Mouse (Mus musculus) midbrain, embryonic 13.5 days (tissue): Measurements from ENCODE around the gene Coro6. TPM values are rescaled to one million over a fixed set of nuclear protein-coding genes. Genes with fewer than 3 reads are reported as not detected.

Experiments used
- ATAC-seq: fragments of 200-750 bp; cut with Nextera tagmentation; 2 replicates; pipeline ENCODE4 v1.8.0; 2017; ENCODE audit warnings: mild to moderate bottlenecking, moderate TSS enrichment, moderate library complexity
- H3K27ac ChIP-seq: fragments of 300-500 bp; sonication (generic); 2 replicates; pipeline ENCODE4 v1.5.1; 2015; ENCODE audit warnings: inconsistent platforms, mild to moderate bottlenecking, moderate library complexity
- H3K27me3 ChIP-seq: fragments of 300-500 bp; sonication (generic); 2 replicates; pipeline ENCODE4 v1.6.1; 2015; ENCODE audit warnings: mild to moderate bottlenecking, inconsistent platforms
- H3K36me3 ChIP-seq: fragments of 300-500 bp; sonication (generic); 2 replicates; pipeline ENCODE4 v1.6.1; 2015; ENCODE audit warnings: mild to moderate bottlenecking, inconsistent platforms
- H3K4me1 ChIP-seq: fragments of 300-500 bp; sonication (generic); replicated peaks from 2 replicates; pipeline ENCODE4 v1.6.1; 2015; ENCODE audit warnings: inconsistent platforms
- H3K4me2 ChIP-seq: fragments of 300-500 bp; sonication (generic); replicated peaks from 2 replicates; pipeline ENCODE4 v1.6.1; 2015; ENCODE audit warnings: moderate library complexity, mild to moderate bottlenecking, inconsistent platforms
- H3K4me3 ChIP-seq: fragments of 300-500 bp; sonication (generic); replicated peaks from 2 replicates; pipeline ENCODE4 v1.5.1; 2015; ENCODE audit warnings: mild to moderate bottlenecking, inconsistent platforms
- H3K9ac ChIP-seq: fragments of 300-500 bp; sonication (generic); replicated peaks from 2 replicates; pipeline ENCODE4 v1.6.1; 2015; ENCODE audit warnings: mild to moderate bottlenecking, inconsistent platforms
- H3K9me3 ChIP-seq: fragments of 300-500 bp; sonication (generic); 2 replicates; pipeline ENCODE4 v1.6.1; 2016; ENCODE audit warnings: mild to moderate bottlenecking, inconsistent platforms
- WGBS: fragments of 180-500 bp; shearing (Covaris S2); methylation state at CpG from one replicate; pipeline ENCODE4 v1.1.7; 2015; 5-methylcytosine and 5-hydroxymethylcytosine counted together
- polyA plus RNA-seq: library from polyadenylated mRNA; unstranded; fragments of >200 nt; fragmentation: Nextera tagmentation; extraction: Ambion mirVana; gene quantifications from 2 replicates; pipeline ENCODE4 v1.2.1, GENCODE M21; 2015

Coro6 gene
- polyA plus RNA-seq, 1 experiment from 2014 or later, result not detected

DNA sequence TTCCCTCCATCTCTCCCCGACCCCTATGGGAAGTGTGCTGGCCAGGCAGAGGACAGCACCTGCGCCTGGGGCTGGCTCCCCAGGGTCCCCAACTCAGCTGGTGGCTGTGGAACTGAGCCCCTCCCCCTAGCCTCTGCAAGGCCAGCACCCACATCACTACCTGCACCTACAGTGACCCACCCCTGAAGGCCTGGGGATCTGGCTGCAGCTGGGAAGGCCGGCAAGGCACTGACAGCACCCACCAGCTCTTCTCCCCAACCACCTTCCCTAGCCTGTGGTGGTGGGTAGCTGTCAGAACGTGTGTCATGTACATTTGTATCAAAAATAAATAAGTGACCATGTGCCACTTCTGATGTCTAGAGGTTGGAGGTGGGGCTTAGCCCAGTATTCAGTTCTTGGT is 45.2 kb downstream of the Coro6 start:
- peak; percentile 10; the same call in 1 of the 2 replicates for ATAC-seq
- Histone ChIP-seq H3K4me2 (0 out of 2 replicates have a peak overlapping the region, but pooled peaks have one; percentile 61), H3K4me1 (peaks cover 10% of the 10 kb centered on the region), H3K36me3 (peaks cover 55% of the 10 kb centered on the region), H3K9me3 (no peaks in the 10 kb centered on the region), H3K27me3 (no peaks in the 10 kb centered on the region), H3K4me3 (no peak overlapping the region), H3K9ac (no peak overlapping the region), H3K27ac (no peak overlapping the region)
- 73% methylated on average over 4 of the region's 4 CpGs for WGBS

DNA sequence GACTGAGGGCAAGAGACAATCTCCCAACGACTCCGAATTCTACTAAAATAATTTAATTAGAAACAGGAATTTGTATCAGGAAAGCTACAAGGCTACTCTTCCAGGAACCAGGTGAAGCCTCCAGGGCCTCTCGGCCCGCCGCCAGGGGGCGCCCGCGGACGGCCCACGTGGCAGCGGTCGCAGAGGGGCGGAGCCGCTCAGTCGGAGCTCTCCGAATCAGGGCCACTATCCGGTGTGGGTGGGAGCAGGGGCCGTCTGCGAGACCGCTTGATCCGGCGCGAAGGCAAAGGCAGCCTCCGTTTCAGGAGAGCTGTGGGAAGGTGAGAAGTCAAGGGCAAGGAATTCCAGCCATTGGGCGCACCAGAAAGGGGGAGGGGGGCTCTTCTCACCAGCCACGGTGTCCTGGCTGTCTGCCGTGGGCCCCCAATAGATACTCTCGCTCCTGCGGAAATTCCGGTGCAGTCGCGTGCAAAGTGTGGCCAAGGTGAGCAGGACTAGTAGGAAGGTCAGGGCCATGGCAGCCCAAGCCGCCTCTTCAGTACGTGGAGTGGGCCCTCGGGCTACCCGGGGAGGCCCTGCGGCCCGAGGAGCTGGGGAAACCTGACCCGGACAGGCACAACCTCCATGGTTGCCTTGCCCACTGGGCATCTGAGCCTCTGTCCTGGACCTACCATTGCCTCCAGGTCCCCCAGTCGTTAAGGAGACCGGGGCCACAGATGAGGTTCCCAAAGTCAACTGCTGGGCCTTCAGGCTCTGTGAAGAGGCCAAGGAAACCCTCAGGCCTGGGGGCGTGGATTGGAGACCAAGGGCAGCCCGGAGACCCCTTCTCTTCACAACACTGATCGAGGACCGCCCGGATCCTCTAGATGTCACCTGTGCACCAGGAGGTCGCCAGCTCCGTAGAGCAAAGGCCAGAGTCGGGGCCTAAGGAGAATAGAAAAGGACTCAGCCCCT is 46.1 kb downstream of the Coro6 start:
- peaks cover 16% of the 10 kb centered on the region for H3K4me1 ChIP-seq
- ATAC-seq, result peak; percentile 67
- H3K4me3 ChIP-seq, result peak overlapping the region; percentile 28
- 24% methylated on average over 49 of the region's 49 CpGs for WGBS
- no peak overlapping the region for H3K27ac ChIP-seq
- peak overlapping the region; percentile 60 for H3K9ac ChIP-seq
- peak overlapping the region; percentile 61 for H3K4me2 ChIP-seq
- H3K36me3 ChIP-seq, result peaks cover 46% of the 10 kb centered on the region
- H3K27me3 ChIP-seq, result no peaks in the 10 kb centered on the region
- no peaks in the 10 kb centered on the region for H3K9me3 ChIP-seq

DNA sequence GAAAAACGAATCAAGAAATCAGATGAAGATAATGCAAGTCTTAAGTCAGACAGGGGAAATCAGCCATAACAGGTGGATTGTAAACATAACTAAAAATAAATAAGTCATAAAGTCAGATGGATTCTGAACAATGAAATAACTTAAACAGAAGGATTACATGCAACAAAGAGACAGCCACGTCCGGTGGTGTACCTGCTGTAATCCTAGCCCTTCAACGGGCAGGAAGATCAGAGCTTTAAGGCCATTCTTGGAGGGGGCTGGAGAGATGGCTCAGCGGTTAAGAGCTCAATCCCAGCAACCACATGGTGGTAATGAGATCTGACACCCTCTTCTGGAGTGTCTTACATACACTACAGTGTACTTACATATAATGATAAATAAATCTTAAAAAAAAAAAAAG is 49.1 kb downstream of the Coro6 start:
- Histone ChIP-seq H3K27ac (no peak overlapping the region), H3K4me3 (no peak overlapping the region), H3K27me3 (peaks cover 20% of the 10 kb centered on the region), H3K36me3 (peaks cover 16% of the 10 kb centered on the region), H3K4me1 (peaks cover 46% of the 10 kb centered on the region), H3K9me3 (no peaks in the 10 kb centered on the region), H3K4me2 (no peak overlapping the region), H3K9ac (no peak overlapping the region)
- WGBS, result 79% methylated on average over 5 of the region's 5 CpGs
- ATAC-seq, result no peak

DNA sequence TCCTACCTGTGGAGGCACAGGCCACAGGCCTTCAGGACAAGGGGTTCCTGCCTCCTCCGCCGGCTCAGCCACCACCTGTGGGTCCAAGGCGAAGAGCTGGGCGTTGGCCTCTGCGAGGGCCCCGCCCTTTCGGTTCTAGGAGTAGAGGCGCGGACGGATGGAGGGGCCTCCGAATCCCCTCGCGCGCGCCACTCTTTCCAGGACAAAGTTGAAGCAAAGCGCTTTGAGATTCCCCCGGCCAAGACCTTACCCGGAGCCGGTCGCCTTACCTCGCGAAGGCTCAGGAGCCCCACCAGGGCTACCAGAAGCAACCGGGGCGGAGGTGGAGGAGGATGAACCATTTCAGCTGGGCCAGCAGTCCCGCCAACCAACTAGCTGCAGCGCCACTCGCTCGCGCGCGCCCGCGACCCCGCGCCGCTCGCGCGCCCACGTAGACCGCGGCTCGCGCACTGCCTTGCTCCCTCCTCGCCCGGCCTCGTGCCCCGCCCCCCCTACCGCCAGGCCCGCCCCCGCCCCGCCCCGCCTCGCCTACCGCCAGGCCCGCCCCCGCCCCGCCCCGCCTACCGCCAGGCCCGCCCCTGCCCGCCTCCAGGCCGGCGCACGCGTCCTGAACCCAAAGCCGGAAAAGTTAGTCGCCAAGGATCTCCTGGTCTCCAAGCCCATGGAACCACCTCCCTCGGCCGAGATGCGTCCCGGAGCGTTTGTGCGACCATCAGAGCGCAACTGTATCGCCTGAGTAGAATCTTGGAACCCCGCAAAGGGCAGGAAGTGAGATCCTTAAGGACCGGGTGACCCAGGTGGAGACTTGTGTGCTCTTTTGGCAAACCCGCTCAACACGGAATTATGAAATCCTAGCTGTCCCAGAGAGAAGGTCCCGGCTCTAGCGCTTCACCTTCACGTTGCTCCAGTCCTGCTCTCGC is 50.9 kb downstream of the Coro6 start:
- ATAC-seq, result peak; percentile 53
- under 1% methylated on average over 52 of the region's 84 CpGs for WGBS
- Histone ChIP-seq H3K36me3 (no peaks in the 10 kb centered on the region), H3K9ac (peak overlapping the region; percentile 69), H3K4me2 (peak overlapping the region; percentile 96), H3K9me3 (no peaks in the 10 kb centered on the region), H3K27me3 (peaks cover 25% of the 10 kb centered on the region), H3K27ac (no peak overlapping the region), H3K4me3 (peak overlapping the region; percentile 64), H3K4me1 (peaks cover 54% of the 10 kb centered on the region)

DNA sequence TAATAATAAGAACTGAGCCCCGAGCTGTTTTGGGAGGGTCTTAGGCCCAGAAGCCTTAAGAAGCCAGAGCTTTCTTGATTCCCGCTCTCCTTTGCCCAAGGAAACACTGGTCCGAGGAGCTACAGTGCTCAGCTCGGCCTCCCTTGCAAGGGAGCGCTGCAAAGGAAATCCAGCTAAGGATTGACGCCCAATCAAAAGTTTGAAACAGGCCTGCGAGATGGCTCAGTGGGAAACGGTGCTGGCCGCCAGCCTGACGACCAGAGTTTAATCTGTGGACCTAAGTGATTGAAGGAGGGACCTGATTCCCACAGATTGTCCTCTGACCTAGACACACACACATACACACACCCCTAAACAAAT is 51.6 kb downstream of the Coro6 start:
- H3K4me3 ChIP-seq, result peak overlapping the region; percentile 64
- no peaks in the 10 kb centered on the region for H3K36me3 ChIP-seq
- H3K27me3 ChIP-seq, result peaks cover 25% of the 10 kb centered on the region
- no peak overlapping the region for H3K27ac ChIP-seq
- H3K9ac ChIP-seq, result no peak overlapping the region
- no peaks in the 10 kb centered on the region for H3K9me3 ChIP-seq
- ATAC-seq, result no peak
- H3K4me2 ChIP-seq, result peak overlapping the region; percentile 96
- 9% methylated on average over 10 of the region's 10 CpGs for WGBS
- peaks cover 49% of the 10 kb centered on the region for H3K4me1 ChIP-seq

DNA sequence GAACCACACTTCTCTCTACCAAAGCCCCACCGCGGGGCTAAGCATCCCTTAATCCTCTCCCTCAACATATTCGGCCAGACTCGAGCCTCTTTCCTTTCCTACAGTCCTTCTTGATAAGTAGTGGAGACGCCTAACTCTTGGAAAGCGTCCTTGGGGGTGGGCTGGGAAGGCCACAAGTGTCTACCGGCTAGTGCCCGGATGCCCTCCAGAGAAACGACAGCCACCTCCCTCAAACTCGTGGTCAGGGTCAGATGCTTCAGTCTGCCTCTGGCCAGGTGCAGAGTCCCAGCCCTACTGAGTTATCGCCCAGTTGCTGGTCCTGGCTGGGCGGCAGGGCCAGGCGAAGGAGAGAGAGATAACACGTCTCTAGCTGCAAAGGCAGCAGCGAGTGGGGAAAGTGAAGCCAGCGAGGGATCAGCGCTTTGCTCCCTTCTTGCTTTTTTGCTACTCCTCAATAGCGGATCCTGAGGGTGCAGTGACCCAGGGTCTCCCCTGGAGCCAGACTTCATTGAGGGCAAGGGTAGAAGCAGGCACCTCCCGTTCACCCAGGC is 52.1 kb downstream of the Coro6 start:
- Histone ChIP-seq H3K36me3 (no peaks in the 10 kb centered on the region), H3K27me3 (peaks cover 25% of the 10 kb centered on the region), H3K9me3 (no peaks in the 10 kb centered on the region), H3K4me2 (peak overlapping the region; percentile 70), H3K4me1 (peaks cover 53% of the 10 kb centered on the region), H3K4me3 (peak overlapping the region; percentile 44), H3K27ac (no peak overlapping the region), H3K9ac (peak overlapping the region; percentile 54)
- no peak for ATAC-seq
- WGBS, result 5% methylated on average over 19 of the region's 19 CpGs

DNA sequence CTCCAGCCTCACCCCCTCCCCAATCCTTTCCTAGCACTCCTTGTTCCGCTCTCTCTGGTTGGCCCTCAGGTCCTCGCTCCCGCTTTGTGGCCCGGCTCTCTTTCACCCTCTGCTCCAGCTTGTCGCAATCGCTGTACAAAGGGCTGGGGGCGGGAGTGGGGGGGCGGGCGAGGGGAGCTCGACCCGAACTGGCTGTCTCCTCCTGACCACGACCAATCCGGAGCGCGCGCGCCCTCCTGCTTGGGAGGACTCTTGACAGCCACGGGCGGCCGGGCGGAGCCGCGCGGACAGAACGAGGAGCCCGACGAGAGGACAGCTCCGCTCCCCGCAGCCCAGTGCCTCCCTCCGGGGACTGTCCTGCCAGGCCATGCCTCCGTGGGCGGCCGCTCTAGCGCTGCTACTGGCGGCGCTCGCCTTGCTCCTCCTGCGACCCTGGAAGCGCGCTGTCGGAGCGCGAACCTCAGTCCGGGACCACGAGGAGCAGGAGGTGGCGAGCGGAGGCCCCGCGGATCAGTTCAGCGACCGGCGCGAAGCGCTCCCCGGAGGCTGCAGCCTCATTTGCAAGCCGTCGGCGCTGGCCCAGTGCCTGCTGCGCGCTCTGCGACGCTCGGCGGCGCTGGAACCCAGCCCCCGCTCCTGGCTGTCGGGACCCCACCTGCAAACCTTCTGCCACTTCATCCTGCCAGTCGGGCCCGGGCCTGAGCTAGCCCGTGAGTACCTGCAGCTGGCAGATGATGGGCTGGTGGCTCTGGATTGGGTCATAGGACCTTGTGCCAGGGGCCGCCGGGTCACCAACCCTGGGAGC is 52.8 kb downstream of the Coro6 start, which contains the start of gene Abhd15:
Abhd15 (plus strand) TSS at position 290 of the 805 bp plus-strand sequence.
- H3K4me3 ChIP-seq, result peak within 1 kb of the TSS; percentile 44
- ATAC-seq, result peak; percentile 68
- under 1% methylated on average over 72 of the region's 72 CpGs for WGBS
- no peaks in the 10 kb centered on the region for H3K36me3 ChIP-seq
- peaks cover 25% of the 10 kb centered on the region for H3K27me3 ChIP-seq
- H3K9me3 ChIP-seq, result no peaks in the 10 kb centered on the region
- H3K4me2 ChIP-seq, result peak within 1 kb of the TSS; percentile 70
- no peak within 1 kb of the TSS for H3K27ac ChIP-seq
- H3K9ac ChIP-seq, result peak within 1 kb of the TSS; percentile 54
- peaks cover 57% of the 10 kb centered on the region for H3K4me1 ChIP-seq

DNA sequence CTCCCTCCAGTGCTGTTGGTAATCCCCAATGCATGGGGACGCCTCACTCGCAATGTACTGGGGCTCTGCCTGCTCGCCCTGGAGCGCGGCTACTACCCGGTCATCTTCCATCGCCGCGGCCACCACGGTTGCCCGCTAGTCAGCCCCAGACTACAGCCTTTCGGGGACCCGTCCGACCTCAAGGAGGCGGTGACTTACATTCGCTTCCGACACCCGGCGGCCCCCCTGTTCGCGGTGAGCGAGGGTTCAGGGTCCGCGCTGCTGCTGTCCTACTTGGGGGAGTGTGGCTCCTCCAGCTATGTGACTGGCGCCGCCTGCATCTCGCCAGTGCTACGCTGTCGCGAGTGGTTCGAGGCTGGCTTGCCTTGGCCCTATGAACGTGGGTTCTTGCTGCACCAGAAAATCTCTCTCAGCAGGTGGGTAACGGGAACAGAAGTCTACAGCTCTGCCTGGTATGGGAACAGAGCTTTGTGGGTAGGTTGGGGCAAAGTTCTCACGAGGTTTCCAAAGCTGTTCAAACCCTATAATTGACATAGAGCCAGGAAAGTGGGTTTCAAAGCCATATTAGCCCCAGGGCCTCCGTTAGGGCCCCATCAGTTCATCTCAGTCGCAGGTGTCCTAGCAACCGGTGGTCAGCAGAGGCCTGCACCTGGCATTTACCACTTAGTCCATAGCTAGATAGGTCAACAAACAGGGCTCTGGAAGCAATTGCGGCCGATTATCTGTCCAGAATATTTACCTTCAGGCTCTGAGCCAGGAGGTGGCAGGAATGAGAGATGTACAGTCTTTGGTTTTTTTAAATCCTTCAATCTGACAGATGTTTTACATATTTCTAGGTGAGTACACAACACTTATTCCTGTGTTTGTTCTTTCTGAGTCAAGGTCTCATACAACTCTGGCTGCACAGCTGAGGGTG is 53.7 kb downstream of the Coro6 start, which contains the start of gene Trp53i13:
Trp53i13 (minus strand) TSS at position 344 of the 916 bp plus-strand sequence.
- H3K27ac ChIP-seq, result no peak within 1 kb of the TSS
- peaks cover 25% of the 10 kb centered on the region for H3K27me3 ChIP-seq
- peak within 1 kb of the TSS; percentile 44 for H3K4me3 ChIP-seq
- 7% methylated on average over 39 of the region's 39 CpGs for WGBS
- ATAC-seq, result peak; percentile 14; the same call in 1 of the 2 replicates
- peaks cover 63% of the 10 kb centered on the region for H3K4me1 ChIP-seq
- H3K9ac ChIP-seq, result peak within 1 kb of the TSS; percentile 54
- no peaks in the 10 kb centered on the region for H3K36me3 ChIP-seq
- H3K9me3 ChIP-seq, result no peaks in the 10 kb centered on the region
- peak within 1 kb of the TSS; percentile 70 for H3K4me2 ChIP-seq

DNA sequence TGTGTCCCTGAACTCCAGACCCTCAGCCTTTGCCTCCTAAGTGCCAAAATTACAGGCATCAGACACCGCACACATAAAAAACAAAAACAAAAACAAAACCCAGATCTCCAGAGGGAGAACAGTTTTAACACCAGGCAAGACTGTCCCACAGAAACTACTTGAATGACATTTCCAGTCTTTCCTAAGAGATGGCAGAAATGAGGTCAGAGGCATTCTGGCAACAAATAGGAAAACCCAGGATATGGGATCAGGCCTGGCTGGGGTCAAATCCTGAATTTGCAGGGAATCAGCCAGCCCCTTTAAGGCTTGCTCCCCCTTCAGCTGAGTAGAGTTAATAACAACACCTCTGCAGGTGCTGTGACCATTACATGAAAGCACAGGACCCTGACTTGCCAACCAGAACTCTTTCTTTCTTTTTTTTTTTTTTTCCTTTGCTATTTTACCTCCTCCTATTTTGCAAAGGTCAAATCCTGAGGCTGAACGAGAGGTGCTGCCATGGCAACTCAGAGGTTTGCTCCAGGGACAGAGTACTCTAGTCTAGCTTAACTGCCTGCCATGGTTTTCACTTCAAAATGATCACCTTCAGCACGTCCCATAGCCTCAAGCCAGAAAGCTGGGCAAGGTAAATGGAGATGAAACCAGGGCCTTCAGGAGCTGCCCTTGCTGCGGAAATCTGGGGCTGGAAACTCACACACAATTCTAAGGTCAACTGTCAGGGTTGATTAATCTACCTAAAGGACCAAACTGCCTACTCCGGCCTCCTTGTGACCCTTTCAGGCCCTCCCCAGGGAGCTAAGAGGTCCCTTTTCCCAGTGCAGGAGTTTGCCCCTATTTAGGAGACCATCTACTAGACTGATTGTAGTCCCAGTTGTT is 54.6 kb downstream of the Coro6 start:
- H3K36me3 ChIP-seq, result no peaks in the 10 kb centered on the region
- no peak for ATAC-seq
- WGBS, result 52% methylated on average over 5 of the region's 5 CpGs

More for the DNA sequence above, 54.6 kb downstream of the Coro6 start:
- H3K27me3 ChIP-seq, result peaks cover 25% of the 10 kb centered on the region
- H3K27ac ChIP-seq, result no peak overlapping the region
- peaks cover 63% of the 10 kb centered on the region for H3K4me1 ChIP-seq
- H3K4me3 ChIP-seq, result no peak overlapping the region
- no peak overlapping the region for H3K9ac ChIP-seq
- no peaks in the 10 kb centered on the region for H3K9me3 ChIP-seq
- H3K4me2 ChIP-seq, result no peak overlapping the region
